Mouse (Mus musculus) small intestine, adult 2 months (tissue): ENCODE measurements around the gene Btaf1. TPM values are rescaled to one million over a fixed set of nuclear protein-coding genes. Genes with fewer than 3 reads are reported as not detected.

ENCODE experiments used
- H3K27ac ChIP-seq: fragments of 200-500 bp; 2 replicates; pipeline ENCODE4 v1.5.1; 2012; ENCODE audit warnings: low read depth, low read length, control low read depth, inconsistent platforms; ENCODE audit not compliant: insufficient read depth
- H3K27me3 ChIP-seq: fragments of 200-500 bp; 2 replicates; pipeline ENCODE4 v1.6.1; 2012; ENCODE audit warnings: mild to moderate bottlenecking, moderate library complexity, low read length, inconsistent platforms; ENCODE audit not compliant: control insufficient read depth, insufficient read depth
- H3K36me3 ChIP-seq: fragments of 200-500 bp; 2 replicates; pipeline ENCODE4 v1.6.1; 2012; ENCODE audit warnings: mild to moderate bottlenecking, low read length, control low read depth, inconsistent platforms; ENCODE audit not compliant: control insufficient read depth, insufficient read depth
- H3K4me1 ChIP-seq: fragments of 200-500 bp; 2 replicates; pipeline ENCODE4 v1.6.1; 2012; ENCODE audit warnings: low read length, inconsistent platforms, mixed read lengths; ENCODE audit not compliant: control insufficient read depth, insufficient read depth, insufficient read length
- H3K4me3 ChIP-seq: fragments of 200-500 bp; 2 replicates; pipeline ENCODE4 v1.5.1; 2012; ENCODE audit warnings: low read depth, mild to moderate bottlenecking, control low read depth, inconsistent platforms, low read length, moderate library complexity
- CTCF ChIP-seq: fragments of 200-500 bp; IDR thresholded peaks from 2 replicates; pipeline ENCODE4 v1.5.1; 2012; ENCODE audit warnings: low read depth, mild to moderate bottlenecking, control low read depth, inconsistent platforms, low read length, moderate library complexity, mixed read lengths; ENCODE audit not compliant: insufficient replicate concordance, insufficient read length; ENCODE audit errors: extremely low read depth
- POLR2A ChIP-seq: fragments of 200-500 bp; IDR thresholded peaks from 2 replicates; pipeline ENCODE4 v1.6.1; 2012; ENCODE audit warnings: low read depth, mild to moderate bottlenecking, control low read depth, inconsistent platforms, low read length, moderate library complexity
- WGBS: fragments of 180-500 bp; shearing (Covaris S2); methylation state at CpG from one replicate; pipeline ENCODE4 v1.1.7; 2018; 5-methylcytosine and 5-hydroxymethylcytosine counted together
- polyA plus RNA-seq: library from polyadenylated mRNA; depleted of rRNA; stranded (reverse); fragments of >200 nt; gene quantifications from 2 replicates; pipeline ENCODE4 v1.2.3, GENCODE M21; 2012

Gene Btaf1
- polyA plus RNA-seq, 1 experiment, result 2.1 TPM

DNA sequence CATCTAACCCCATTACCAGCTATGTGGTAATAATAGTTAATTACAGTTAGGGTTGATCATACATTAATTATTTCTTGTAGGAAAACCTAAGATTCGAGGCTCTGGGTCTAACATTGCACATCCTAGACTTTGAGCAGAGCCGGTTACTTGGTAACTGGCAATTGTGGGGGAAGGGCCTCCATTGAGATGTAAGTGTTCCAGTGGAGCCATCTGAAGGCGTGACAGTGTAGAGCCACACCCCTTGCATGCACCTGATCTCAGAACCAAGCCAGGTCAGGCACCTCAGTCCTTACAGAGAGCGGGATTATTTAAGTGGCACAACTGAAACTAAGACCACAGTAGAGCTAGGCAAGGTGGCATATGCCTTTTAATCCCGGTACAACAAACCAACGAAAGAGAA, 87.6 kb downstream of the Btaf1 start:
- Histone ChIP-seq H3K36me3 (peaks cover 33% of the 10 kb centered on the region), H3K27me3 (no peaks in the 10 kb centered on the region), H3K4me3 (no peak overlapping the region), H3K4me1 (peaks cover 4% of the 10 kb centered on the region; the same call in 1 of the 2 replicates), H3K27ac (no peak overlapping the region)
- 84% methylated on average over 6 of the region's 6 CpGs for WGBS
- TF ChIP-seq CTCF, result no peak
- TF ChIP-seq POLR2A, result no peak

DNA sequence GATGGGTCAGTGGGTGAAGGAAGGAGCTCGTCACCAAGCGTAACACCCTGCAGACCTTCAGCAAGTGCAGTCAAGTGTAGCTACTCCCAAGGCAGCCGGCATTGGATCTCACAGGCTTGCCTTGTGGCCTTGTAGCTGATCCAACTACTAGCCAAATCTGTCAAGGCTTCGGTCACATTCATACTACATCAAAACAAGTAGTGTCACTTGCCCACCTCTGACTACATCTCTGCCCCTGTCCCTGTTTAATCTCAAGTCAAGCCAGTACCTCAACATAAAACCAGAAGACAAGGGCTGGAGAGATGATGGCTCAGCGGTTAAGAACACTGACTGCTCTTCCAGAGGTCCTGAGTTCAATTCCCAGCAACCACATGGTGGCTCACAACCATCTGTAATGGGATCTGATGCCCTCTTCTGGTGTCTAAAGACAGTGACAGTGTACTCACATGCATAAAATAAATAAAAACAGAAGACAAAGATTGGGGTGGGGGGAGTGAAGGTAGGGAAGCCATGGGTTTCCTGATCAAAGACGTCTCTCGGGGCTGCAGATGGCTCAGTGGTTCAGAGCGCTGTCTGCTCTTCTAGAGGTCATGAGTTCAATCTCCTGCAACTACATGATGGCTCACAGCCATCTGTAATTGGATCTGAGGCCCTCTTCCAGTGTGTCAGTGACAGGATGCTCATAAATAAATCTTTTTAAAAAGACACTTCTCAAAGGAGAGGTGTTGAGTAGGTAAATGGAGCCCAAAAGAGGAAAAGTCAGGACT, 88.5 kb downstream of the Btaf1 start:
- no peak overlapping the region for H3K27ac ChIP-seq
- WGBS, result 90% methylated on average over 8 of the region's 8 CpGs
- no peak overlapping the region for H3K4me3 ChIP-seq
- TF ChIP-seq CTCF, result no peak
- TF ChIP-seq POLR2A, result no peak
- H3K27me3 ChIP-seq, result no peaks in the 10 kb centered on the region
- H3K4me1 ChIP-seq, result peaks cover 6% of the 10 kb centered on the region; the same call in 1 of the 2 replicates
- H3K36me3 ChIP-seq, result peaks cover 25% of the 10 kb centered on the region

DNA sequence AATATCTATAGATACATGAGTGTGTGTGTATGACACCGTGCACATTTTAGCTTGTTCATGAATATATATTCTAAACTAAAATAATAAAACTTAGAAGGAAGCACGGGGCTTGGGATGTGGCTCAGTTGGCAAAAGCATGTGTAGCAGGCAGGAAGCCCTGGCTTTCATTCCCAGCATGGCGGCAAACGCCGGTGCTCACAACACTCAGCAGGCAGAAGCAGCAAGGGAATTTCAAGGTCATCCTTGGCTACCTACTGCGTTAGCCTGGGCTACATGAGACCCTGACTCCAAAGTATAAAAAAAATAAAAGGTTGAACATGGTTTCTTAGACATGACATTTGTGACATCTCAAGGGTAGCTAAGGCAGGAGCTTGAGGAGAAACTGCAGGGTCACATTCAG, 91.0 kb downstream of the Btaf1 start:
- Histone ChIP-seq H3K27me3 (no peaks in the 10 kb centered on the region), H3K4me3 (no peak overlapping the region), H3K4me1 (peaks cover 6% of the 10 kb centered on the region; the same call in 1 of the 2 replicates), H3K27ac (no peak overlapping the region), H3K36me3 (peaks cover 4% of the 10 kb centered on the region)
- TF ChIP-seq POLR2A (no peak), CTCF (no peak)
- 91% methylated on average over 6 of the region's 6 CpGs for WGBS

DNA sequence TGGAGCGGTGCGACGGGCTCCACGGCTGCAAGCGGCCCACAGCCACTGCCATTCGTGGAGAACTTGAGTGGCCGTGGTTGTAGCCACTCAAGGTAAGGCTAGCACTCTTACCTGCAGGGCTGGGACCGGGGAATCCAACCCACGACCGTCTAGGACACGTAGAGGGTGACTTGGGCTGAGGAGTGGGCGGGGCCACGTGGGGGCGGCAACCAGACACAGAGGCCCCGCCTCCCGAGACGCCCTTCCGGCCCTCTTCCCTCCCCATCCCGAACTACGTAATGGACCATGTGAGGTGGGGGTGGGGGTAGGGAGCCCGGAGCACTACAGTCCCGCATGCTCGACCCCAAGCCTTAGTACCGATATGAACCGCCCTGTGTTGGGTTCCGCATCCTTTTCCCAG, 92.5 kb downstream of the Btaf1 start:
- WGBS, result 9% methylated on average over 26 of the region's 26 CpGs
- H3K27me3 ChIP-seq, result no peaks in the 10 kb centered on the region
- peaks cover 6% of the 10 kb centered on the region; the same call in 1 of the 2 replicates for H3K4me1 ChIP-seq
- no peaks in the 10 kb centered on the region for H3K36me3 ChIP-seq
- peak; percentile 25; the same call in 1 of the 2 replicates for TF ChIP-seq POLR2A
- no peak for TF ChIP-seq CTCF
- H3K4me3 ChIP-seq, result peak overlapping the region; percentile 64
- H3K27ac ChIP-seq, result no peak overlapping the region

DNA sequence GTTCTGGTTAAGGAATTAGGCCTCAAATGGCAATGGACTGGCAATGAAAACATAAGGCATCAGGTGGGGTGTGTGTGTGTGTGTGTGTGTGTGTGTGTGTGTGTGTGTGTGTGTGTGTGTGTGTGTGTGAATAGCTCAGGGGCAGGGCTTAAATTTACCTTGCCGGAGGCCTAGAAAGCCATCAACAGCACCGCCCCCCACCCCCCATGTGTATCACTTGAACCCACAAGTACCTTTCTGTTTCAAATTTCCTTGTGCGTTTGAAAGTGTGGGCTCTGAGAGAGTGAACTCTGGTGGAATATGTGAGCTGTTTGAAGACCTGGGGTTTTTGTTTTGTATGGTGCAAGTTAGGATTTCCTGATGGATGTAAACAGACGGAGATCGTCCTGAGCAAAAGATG, 93.1 kb downstream of the Btaf1 start:
- TF ChIP-seq POLR2A (no peak), CTCF (no peak)
- no peak overlapping the region for H3K27ac ChIP-seq
- WGBS, result 41% methylated on average over 5 of the region's 5 CpGs
- H3K27me3 ChIP-seq, result no peaks in the 10 kb centered on the region
- no peak overlapping the region for H3K4me3 ChIP-seq
- peaks cover 6% of the 10 kb centered on the region; the same call in 1 of the 2 replicates for H3K4me1 ChIP-seq
- no peaks in the 10 kb centered on the region for H3K36me3 ChIP-seq

DNA sequence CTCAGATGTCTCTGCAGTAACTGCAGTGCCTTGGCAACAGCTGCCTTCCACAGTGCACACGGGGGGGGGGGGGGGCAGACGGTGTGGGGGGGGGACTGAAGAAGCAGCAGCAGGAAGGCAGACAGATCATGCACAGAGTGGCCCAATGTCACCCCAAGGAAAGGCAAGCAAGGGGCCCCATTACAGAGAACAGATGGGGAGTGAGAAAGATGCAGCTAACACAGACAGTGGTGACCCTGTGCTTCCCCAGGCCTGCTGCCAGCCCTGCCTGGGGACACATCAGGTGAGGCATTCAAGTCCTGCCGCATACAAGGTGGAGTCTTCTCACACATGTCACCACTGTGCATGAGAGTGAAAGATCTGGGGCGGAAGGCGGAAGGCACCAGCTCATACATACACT, 94.7 kb downstream of the Btaf1 start:
- no peaks in the 10 kb centered on the region for H3K27me3 ChIP-seq
- WGBS, result 55% methylated on average over 5 of the region's 5 CpGs
- H3K4me1 ChIP-seq, result peaks cover 6% of the 10 kb centered on the region; the same call in 1 of the 2 replicates
- no peak for TF ChIP-seq POLR2A
- TF ChIP-seq CTCF, result no peak
- H3K27ac ChIP-seq, result no peak overlapping the region
- no peak overlapping the region for H3K4me3 ChIP-seq
- H3K36me3 ChIP-seq, result no peaks in the 10 kb centered on the region

DNA sequence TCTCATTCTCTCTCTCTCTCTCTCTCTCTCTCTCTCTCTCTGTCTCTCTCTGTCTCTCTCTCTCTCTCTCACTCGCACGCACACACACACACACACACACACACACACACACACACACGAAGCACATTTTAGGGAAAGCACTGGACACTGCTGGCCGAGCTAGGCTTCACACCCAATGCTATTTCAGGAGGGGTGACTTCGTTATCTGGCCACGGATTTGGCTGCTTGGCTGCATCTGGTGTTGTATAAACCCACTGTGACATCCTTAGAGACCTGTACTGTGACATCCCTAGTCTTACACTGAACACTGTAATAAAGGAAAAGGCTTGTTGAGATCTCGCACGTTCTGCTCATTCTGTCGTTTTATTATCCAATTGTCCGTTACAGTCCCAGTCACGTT, 95.1 kb downstream of the Btaf1 start:
- no peak overlapping the region for H3K27ac ChIP-seq
- 81% methylated on average over 11 of the region's 11 CpGs for whole genome bisulfite sequencing
- no peaks in the 10 kb centered on the region for H3K27me3 ChIP-seq
- peaks cover 6% of the 10 kb centered on the region; the same call in 1 of the 2 replicates for H3K4me1 ChIP-seq
- no peaks in the 10 kb centered on the region for H3K36me3 ChIP-seq
- H3K4me3 ChIP-seq, result no peak overlapping the region
- TF ChIP-seq POLR2A (no peak), CTCF (no peak)

DNA sequence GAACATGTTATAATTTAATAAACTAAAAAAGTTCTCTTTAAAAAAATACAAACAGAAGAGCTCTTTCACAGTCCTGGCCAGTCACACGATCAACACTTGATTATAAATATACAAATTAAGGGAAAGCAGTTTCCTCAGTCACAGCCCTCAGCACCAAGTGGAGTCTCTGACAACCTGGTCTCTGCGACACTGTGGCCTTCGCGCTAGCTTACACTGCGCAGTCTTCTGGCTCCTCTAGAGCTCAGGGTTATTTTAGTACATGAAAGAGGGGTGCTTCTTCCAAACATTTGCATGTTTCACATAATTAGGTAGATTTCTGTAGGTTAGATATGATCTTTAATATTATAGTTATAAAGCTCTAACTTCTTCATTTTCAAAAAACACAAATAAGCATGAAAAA, 96.3 kb downstream of the Btaf1 start:
- no peak for TF ChIP-seq CTCF
- TF ChIP-seq POLR2A, result no peak
- Histone ChIP-seq H3K27ac (no peak overlapping the region), H3K4me3 (no peak overlapping the region), H3K4me1 (peaks cover 6% of the 10 kb centered on the region; the same call in 1 of the 2 replicates), H3K27me3 (no peaks in the 10 kb centered on the region), H3K36me3 (no peaks in the 10 kb centered on the region)
- WGBS, result 89% methylated on average over 5 of the region's 5 CpGs
